Mouse (Mus musculus) urinary bladder, postnatal 4 days (tissue): ENCODE measurements around the gene Nap1l5.
"Not testable (repeated sequence)": the region's sequence is repeated elsewhere in the genome, so short reads cannot be mapped to it uniquely, and the experiment has no call there.

ENCODE experiments used
- DNase-seq, 2 experiments: peaks; one replicate each; pipeline ENCODE4 v3.0.0; 2021 to 2022; ENCODE audit warnings: low spot score in 2 of 2

Nap1l5 gene

GRCm38 (mm10) chr6:58904551-58904950 lies 2.3 kb downstream of the Nap1l5 start:
- no peak for DNase-seq

- DNase-seq: no peak
Observed at GRCm38 (mm10) chr6:58903171-58903570, 3.7 kb downstream of the Nap1l5 start.

GRCm38 (mm10) chr6:58900536-58900935 lies 6.3 kb downstream of the Nap1l5 start:
- DNase-seq: no peak

DNA sequence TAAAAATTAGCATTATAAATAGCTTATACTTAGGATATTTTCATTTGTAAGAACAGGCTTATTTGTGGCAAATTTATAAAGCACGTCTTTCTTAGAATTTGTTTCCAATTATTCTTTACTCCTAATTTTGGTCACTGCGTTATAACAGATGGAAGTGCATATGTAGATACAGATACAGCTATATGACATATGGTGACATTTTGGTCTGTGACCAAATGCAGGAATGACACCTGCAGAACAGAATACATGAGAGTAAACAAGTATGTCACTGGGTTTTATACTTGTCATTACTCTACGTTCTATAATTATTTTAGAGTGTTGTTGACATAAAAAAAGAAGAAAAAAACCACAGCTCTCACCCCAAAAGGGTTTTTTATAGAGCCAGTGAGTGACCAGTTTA lies 7.8 kb downstream of the Nap1l5 start:
- no peak for DNase-seq

- DNase-seq: no peak
Observed at GRCm38 (mm10) chr6:58896648-58897047, 10.2 kb downstream of the Nap1l5 start.

- DNase-seq: no peak
Observed at GRCm38 (mm10) chr6:58894994-58895393, 11.9 kb downstream of the Nap1l5 start.

GRCm38 (mm10) chr6:58893307-58893706 lies 13.6 kb downstream of the Nap1l5 start:
- DNase-seq: no peak

GRCm38 (mm10) chr6:58889917-58890316 lies 17.0 kb downstream of the Nap1l5 start:
- DNase-seq: no peak

DNA sequence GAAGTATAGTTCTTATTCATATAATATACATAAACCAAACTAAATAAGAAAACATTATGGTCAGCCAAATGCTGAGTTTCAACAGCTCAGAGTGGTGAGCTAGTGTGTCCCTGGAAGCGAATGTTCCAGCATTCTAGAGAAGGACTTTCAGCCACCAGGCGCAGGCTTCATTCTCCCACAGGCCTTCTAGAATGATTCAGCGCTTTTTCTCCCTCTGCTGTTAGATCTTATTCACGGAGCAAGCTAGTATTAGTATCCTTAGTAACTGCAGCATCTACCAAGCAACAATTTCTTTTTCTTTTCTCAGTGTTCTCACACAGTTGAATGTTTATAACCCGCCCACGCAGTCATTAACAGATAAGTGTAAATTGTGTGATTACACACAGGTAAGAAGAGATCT lies 24.6 kb downstream of the Nap1l5 start:
- DNase-seq: no peak

DNA sequence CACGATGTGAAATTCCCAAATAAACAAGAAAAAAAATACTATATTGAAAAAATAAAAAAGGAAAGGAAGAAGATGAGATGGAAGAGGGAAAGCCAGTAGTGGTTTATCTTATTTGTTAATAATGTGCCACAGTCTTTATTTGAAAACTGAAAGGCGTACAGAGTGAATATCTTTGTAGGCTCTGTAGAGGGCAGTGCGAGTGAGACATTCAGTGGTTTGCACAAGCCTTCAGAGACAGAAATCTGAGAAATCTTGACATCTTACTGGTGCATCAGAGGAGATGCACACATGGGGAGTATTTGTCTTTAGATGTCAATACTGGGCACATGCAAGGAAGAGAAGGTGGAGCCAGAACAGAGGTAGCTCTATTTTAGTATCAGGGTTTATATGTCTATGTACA lies 25.5 kb downstream of the Nap1l5 start:
- DNase-seq: no peak

GRCm38 (mm10) chr6:58880861-58881260 lies 26.0 kb downstream of the Nap1l5 start:
- no peak for DNase-seq

- no peak for DNase-seq
Observed at GRCm38 (mm10) chr6:58879987-58880386, 26.9 kb downstream of the Nap1l5 start.

DNA sequence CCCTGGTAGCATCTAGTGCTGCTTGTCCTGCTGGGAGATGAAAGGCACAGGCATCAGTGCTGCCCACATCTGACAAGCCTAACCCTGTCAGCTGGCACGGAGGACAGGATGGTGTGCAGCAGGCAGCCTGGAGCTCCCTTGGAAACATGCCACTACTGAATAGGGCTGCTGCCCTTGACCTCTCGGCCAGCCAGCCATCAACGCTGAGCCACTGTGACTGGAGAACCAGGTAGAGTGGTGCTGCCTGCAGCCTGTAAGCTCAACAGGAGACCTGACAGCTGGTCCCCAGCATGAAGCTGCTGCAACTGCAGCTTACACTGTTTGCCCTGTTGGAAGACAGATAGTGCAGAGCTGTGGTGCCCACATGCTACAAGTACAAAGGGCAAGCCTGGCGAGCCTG lies 27.3 kb downstream of the Nap1l5 start:
- DNase-seq: no peak

- DNase-seq: not testable (repeated sequence)
Observed at GRCm38 (mm10) chr6:58867858-58868257, 39.0 kb downstream of the Nap1l5 start.

DNA sequence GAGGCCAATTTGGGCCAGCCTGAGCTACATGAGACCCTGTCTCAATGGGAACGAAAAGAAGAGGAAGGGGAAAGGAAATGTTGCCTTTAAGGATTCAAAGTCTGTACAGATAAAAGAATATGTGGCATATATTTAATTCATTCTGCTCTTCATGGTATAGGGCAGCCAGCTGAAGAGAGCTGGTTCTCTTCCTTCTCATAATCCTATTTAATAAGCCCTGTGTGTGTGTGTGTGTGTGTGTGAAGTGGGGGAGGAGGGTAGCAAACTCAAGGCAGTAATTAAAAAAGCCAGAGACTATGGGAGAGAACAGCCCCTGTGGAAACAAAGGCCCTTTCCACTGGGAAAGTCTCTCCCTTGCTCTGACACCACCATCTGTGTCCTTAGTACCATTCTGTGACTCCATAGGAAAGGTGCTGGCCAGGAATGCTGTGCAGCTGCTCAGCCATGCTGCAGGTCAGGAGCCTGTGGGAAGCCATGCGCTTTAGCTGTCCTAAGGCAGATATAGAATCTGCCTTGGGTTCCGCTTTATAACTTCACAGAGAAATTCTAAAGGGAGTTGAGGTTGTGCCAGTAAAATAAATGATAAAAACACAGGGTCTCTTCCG lies 43.1 kb downstream of the Nap1l5 start:
- DNase-seq: no peak

GRCm38 (mm10) chr6:58862446-58862993 lies 44.4 kb downstream of the Nap1l5 start:
- DNase-seq: no peak

GRCm38 (mm10) chr6:58859517-58859916 lies 47.4 kb downstream of the Nap1l5 start:
- no peak for DNase-seq

GRCm38 (mm10) chr6:58856494-58856893 lies 50.4 kb downstream of the Nap1l5 start:
- no peak for DNase-seq

GRCm38 (mm10) chr6:58855676-58856367 lies 51.1 kb downstream of the Nap1l5 start:
- DNase-seq: no peak
